19 mouse cellular contexts compared by ENCODE assay signal in genomic region chr7:19338060-19338459, GRCm38 (mm10). TPM values are rescaled to one million over a fixed set of nuclear protein-coding genes. Genes with fewer than 3 reads are reported as not detected.
DNase-seq lines count a peak whose midpoint lies in the region; ATAC-seq and TF ChIP-seq lines count a peak whose summit lies in the region.
"Had no signal": no experiment of that assay in that cellular context is flagged by ENCODE, and none has a peak within 500 bp of the region (broad histone marks: within the 10 kb centered on the region; RNA-seq: fewer than 3 reads in every experiment).

No protein-coding gene starts in this region.

- H3K4me2 ChIP-seq in heart, embryonic 13.5 days = no peak overlapping the region
- H3K4me2 ChIP-seq: forebrain, embryonic 15.5 days; midbrain, embryonic 11.5 days had no signal

- TF ChIP-seq CTCF in lung, adult 2 months (IDR thresholded peaks at IDR 0.05; ENCODE audit: insufficient read depth, low read length) = no peak

- TF ChIP-seq POLR2A in lung, adult 2 months (IDR thresholded peaks at IDR 0.05; ENCODE audit: borderline replicate concordance, extremely low read depth, low read depth, low read length) = no peak

- ATAC-seq in heart, embryonic 13.5 days (ENCODE audit: extremely low read depth, insufficient number of reproducible peaks, low FRiP score, low TSS enrichment) = no peak
- ATAC-seq in hematopoietic stem cell, adult 5-6 weeks (replicated peaks in 1 of 2; ENCODE audit: insufficient read depth in 1 of 2, low FRiP score in 2 of 2, low TSS enrichment in 1 of 2, low read depth in 1 of 2, poor library complexity in 2 of 2, severe bottlenecking in 2 of 2) = peak; percentile 36 to 55; a peak in 2 of 4 replicates
- ATAC-seq: CD4-positive, CD25-positive, alpha-beta regulatory T cell, adult 4 months; forebrain, embryonic 15.5 days had no signal

- no peak overlapping the region for H3K9ac ChIP-seq in heart, embryonic 13.5 days
- H3K9ac ChIP-seq: forebrain, embryonic 15.5 days had no signal

- peaks cover 5% of the 10 kb centered on the region; the same call in 1 of the 2 replicates for H3K27me3 ChIP-seq in heart, embryonic 13.5 days (replicated peaks)

- peak overlapping the region; percentile 40 for H3K27ac ChIP-seq in heart, embryonic 13.5 days (replicated peaks)
- H3K27ac ChIP-seq: forebrain, embryonic 15.5 days; heart, adult 2 months; hindbrain, embryonic 10.5 days had no signal

- H3K9me3 ChIP-seq in heart, embryonic 13.5 days = no peaks in the 10 kb centered on the region
- H3K9me3 ChIP-seq: forebrain, embryonic 15.5 days; G1E; hindbrain, embryonic 10.5 days had no signal

- no peak overlapping the region for H3K4me3 ChIP-seq in heart, embryonic 13.5 days
- no peak overlapping the region for H3K4me3 ChIP-seq in lung, adult 2 months (replicated peaks; ENCODE audit: extremely low read depth, low read depth, low read length)
- H3K4me3 ChIP-seq: forebrain, embryonic 15.5 days; heart, adult 2 months; hindbrain, embryonic 10.5 days had no signal

- no peaks in the 10 kb centered on the region for H3K36me3 ChIP-seq in heart, embryonic 13.5 days
- H3K36me3 ChIP-seq: forebrain, embryonic 15.5 days; G1E; hindbrain, embryonic 10.5 days had no signal

- DNase-seq in heart, postnatal 36 days = no peak
- peak; percentile 55 for DNase-seq in lung, postnatal 36 days
- no peak for DNase-seq in lung, adult 2 months
- no peak for DNase-seq in spleen, postnatal 14 days (ENCODE audit: low spot score in 2 of 2)
- no peak for DNase-seq in left cerebral cortex, adult 9 months (ENCODE audit: low spot score in 2 of 2)
- DNase-seq: cerebellum, adult 11 months; cerebellum, postnatal 14 days; heart, adult 2 months; kidney, adult 2 months; kidney, postnatal 14 days; retina, postnatal 1 day had no signal

- WGBS in heart, embryonic 13.5 days = 44% methylated on average over 2 of the region's 2 CpGs
- WGBS in lung, adult 2 months = 56% methylated on average over 2 of the region's 2 CpGs

- H3K4me1 ChIP-seq in heart, embryonic 13.5 days = peaks cover 72% of the 10 kb centered on the region
- H3K4me1 ChIP-seq in lung, adult 2 months (ENCODE audit: control insufficient read depth, insufficient read depth, low read length) = peaks cover 7% of the 10 kb centered on the region

- intact Hi-C loops in heart, postnatal 36 days (cut with DNase I) = no loop called here

RNA-seq across cellular contexts. Expression of gene Ercc1, which starts 6.5 kb away (rescaled TPM):
- polyA plus RNA-seq in heart, embryonic 13.5 days (2015; fragmentation: Nextera tagmentation; extraction: Ambion mirVana) = 62.6 and 62.7 TPM in 2 replicates
- 10 to 100 TPM; 43.4 to 48.0 TPM for total RNA-seq in heart, postnatal 36 days (2021)
- polyA plus RNA-seq in lung, adult 2 months (2012; rRNA removed) = 38.7 and 46.6 TPM in 2 replicates
- total RNA-seq in hematopoietic stem cell, adult 5-6 weeks (2017) = 20.0 and 28.0 TPM in 2 replicates

RNA-seq across cellular contexts. Expression of gene Cd3eap, which starts 21.2 kb away (rescaled TPM):
- polyA plus RNA-seq in heart, embryonic 13.5 days (2015; fragmentation: Nextera tagmentation; extraction: Ambion mirVana) = 17.4 and 19.8 TPM in 2 replicates
- 10 to 100 TPM; 10.4 to 11.2 TPM for total RNA-seq in heart, postnatal 36 days (2021)
- 4.6 and 5.2 TPM in 2 replicates for polyA plus RNA-seq in lung, adult 2 months (2012; rRNA removed)
- 20.9 and 23.6 TPM in 2 replicates for total RNA-seq in hematopoietic stem cell, adult 5-6 weeks (2017)

RNA-seq across cellular contexts. Expression of gene Ppp1r13l, which starts 21.5 kb away (rescaled TPM):
- 12.8 and 13.0 TPM in 2 replicates for polyA plus RNA-seq in heart, embryonic 13.5 days (2015; fragmentation: Nextera tagmentation; extraction: Ambion mirVana)
- 10 to 100 TPM; 35.8 to 44.2 TPM for total RNA-seq in heart, postnatal 36 days (2021)
- 10.0 and 17.8 TPM in 2 replicates for polyA plus RNA-seq in lung, adult 2 months (2012; rRNA removed)
- total RNA-seq in hematopoietic stem cell, adult 5-6 weeks (2017) = 0.25 and 0.60 TPM in 2 replicates
- polyA plus RNA-seq: CD4-positive, CD25-positive, alpha-beta regulatory T cell, adult 4 months had no signal

RNA-seq across cellular contexts. Expression of gene Fosb, which starts 28.2 kb away (rescaled TPM):
- 0.14 and 0.16 TPM in 2 replicates for polyA plus RNA-seq in heart, embryonic 13.5 days (2015; fragmentation: Nextera tagmentation; extraction: Ambion mirVana)
- under 1 TPM; 0.14 to 0.86 TPM for total RNA-seq in heart, postnatal 36 days (2021)
- 4.0 and 4.6 TPM in 2 replicates for polyA plus RNA-seq in lung, adult 2 months (2012; rRNA removed)
- 190 and 280 TPM in 2 replicates for total RNA-seq in hematopoietic stem cell, adult 5-6 weeks (2017)
- polyA plus RNA-seq: hindbrain, embryonic 10.5 days; neural tube, embryonic 14.5 days had no signal

RNA-seq across cellular contexts. Expression of gene Ercc2, which starts 43.8 kb away (rescaled TPM):
- 11.8 and 12.2 TPM in 2 replicates for polyA plus RNA-seq in heart, embryonic 13.5 days (2015; fragmentation: Nextera tagmentation; extraction: Ambion mirVana)
- 10 to 100 TPM; 11.8 to 12.0 TPM for total RNA-seq in heart, postnatal 36 days (2021)
- 43.3 and 44.6 TPM in 2 replicates for polyA plus RNA-seq in lung, adult 2 months (2012; rRNA removed)
- total RNA-seq in hematopoietic stem cell, adult 5-6 weeks (2017) = 32.3 and 42.5 TPM in 2 replicates

Comparison
In these comparisons a context has a peak if more than half of its experiments do, and no peak if none do; other contexts are left out.
1. RNA of gene Ppp1r13l, which starts 21.5 kb away (total RNA-seq): 35.8 to 44.2 TPM in heart, postnatal 36 days; 0.25 to 0.60 TPM in hematopoietic stem cell, adult 5-6 weeks; every median in the first group is over 10 times any median in the second.